Mouse (Mus musculus): ENCODE measurements around the gene Raver2. TPM values are rescaled to one million over a fixed set of nuclear protein-coding genes. Genes with fewer than 3 reads are reported as not detected.

Raver2 gene
- total RNA-seq, 2 experiments from 2014 or later, result 51.3 to 52.5 TPM

DNA sequence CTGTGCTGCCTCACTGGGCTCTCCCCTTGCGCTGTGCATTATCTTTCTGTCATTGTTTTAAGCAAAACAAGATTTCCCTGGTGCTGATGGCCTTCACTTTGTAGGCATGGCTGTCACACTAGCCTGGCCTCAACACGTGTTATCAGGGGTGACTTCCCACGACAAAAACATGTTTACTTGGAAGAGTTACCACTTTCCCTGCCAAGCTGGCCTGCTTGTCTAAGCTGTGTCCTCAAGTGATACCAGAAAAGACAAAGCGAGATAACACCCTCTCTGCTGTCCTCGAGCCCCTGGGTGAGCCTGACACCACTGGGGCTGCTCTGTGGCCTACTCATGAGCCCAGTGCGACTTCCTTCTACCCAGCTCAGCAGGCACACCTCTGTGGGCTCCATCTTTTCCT lies 107.3 kb downstream of the Raver2 start:
- no peak for DNase-seq

DNA sequence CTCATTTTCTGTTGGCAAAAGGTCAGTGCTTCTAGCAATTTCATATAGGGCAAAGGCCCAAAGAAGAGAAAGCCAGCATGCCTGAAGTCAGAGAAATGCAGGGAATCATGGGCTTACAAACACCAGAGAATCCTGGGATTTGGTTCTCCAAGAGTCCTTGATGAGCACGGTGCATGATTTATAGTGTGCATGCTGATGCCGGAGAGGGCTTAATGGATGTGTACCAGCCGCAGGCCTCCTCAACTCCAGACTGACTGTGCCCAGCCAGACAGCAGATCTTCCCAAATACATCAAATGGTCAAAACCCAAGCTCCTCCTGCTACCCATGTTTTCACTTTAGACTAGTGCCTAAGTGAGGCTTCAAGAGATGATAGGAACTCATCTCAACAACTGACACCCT lies 109.0 kb downstream of the Raver2 start:
- DNase-seq, result no peak

DNA sequence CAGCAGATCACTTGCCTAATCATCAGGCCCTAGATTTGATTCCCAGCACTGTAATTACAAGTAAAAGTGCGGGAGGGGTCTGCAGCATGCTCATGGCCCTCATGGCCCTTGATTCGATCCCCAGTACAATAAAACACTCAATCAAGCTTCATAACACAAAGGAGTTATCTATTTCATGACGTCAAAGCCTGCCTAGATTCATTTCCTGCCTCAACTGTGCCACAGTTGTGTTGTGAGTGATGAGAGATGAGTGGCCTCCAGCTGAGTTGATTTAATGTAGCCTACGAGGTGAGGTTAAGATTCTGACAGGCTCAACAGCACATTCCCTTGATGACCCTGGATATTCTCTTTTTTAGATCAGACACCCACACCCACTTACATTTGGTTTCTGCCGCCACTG lies 110.3 kb downstream of the Raver2 start:
- no peak for DNase-seq

DNA sequence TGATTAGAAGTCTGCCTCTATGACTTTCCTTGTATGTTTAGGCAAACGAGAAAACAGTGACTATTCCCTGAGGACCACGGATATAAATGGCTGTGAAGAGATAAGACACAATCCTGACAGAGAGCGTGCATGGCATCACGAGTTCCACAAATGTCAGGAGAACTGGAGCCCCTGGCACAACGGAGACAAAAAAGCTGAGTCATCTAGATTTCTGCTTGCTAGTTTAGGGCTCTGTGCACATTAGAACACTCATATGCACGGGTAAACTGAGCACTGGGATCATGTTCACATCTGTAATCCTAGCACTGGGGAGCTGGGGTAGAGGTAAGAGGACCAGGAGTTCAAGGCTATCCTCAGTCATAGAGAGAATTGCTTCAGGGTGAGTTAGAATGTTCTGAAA lies 111.1 kb downstream of the Raver2 start:
- DNase-seq, result no peak

DNA sequence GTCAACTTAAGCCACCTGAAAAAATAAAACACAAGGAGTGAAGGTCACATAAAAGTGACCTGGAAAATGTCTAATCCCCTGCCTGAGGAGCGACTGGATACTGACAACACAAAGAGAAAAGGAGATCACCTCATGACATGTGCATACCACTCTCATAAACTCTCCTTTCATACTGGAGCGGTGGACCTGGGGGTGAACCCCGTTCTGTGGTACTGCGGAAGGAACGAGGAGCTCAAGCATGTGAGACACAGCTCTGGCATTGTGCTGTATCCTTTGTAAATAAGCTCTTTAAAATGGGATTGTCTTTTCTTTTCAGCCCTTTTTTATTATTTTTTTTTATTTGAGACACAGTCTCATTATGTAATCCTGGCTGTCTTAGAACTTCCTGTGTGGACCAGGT lies 111.9 kb downstream of the Raver2 start:
- no peak for DNase-seq

DNA sequence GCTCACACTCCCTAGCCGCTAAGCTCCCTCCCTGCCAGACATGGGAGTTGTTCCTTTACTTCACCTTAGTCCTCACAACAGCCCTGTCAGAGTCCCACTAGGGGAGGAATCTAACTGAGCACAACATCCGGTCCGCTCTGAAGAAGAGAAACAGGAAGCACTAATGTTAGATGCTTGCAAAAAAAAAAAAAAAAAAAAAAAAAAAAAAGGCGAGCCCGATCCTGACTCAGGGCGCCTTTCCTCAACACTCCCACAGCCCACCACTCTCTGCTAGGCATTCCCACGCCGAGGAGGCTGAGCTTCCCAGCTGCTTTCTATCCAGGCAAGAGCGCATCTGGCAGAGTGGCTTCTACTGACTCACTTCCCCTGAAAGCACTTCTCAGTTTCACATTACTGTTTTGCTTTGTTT lies 113.8 kb downstream of the Raver2 start:
- no peak for DNase-seq

DNA sequence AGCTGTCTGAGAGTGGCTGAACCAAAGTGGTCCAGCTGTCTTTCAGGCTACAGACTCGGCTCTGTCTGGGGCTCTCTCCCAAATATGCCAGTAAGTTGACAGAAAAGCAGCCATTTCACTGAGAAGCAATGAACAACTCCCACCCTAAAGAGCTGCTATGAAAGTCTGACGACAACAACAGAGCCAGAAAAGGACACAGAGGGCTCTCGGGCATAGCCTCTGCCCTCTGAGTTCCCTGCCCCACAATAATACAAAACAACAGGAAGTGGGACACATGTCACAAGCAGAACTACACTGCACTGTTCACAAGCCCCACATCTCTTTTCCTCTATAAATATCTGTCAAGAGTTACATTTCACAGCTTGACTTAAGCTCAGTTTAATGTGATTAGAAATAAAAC lies 116.4 kb downstream of the Raver2 start:
- no peak for DNase-seq

DNA sequence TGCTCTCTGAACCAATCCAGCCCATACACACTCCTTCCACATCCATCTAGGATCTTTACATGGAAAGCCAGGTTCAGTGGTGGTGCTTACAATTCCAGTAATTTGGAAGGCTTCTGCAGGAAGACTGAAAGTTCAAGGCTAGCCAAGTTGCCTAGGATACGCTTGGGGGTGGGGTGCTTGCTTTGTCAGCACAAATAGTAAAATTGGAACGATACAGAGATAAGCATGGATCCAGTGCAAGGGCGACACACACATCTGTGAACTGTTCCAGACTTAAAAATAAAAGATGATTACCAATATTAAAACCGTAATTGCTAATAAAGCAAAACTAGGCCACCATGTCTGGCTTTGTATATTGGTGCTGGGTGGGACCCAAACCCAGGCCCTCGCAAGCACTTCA lies 117.8 kb downstream of the Raver2 start:
- DNase-seq, result no peak

DNA sequence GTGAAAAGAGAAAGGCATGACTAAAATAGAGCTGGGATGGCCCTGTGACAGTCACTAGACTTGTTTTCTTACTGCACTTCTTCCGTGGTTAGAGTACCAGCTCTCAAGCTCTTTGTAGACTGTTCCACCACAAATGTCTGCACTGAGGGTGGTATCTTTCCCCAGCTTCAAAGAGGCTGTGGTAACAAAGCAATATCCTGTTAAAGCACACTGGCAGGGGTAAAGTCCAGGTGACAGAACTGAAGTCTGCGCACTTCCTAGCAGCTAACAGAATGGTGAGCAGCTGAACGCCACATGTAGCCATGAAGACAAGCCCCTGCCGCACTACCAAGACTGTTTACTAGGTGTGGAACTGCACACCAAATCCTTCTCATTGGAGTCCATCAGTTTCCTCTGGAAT lies 118.6 kb downstream of the Raver2 start:
- DNase-seq, result no peak

DNA sequence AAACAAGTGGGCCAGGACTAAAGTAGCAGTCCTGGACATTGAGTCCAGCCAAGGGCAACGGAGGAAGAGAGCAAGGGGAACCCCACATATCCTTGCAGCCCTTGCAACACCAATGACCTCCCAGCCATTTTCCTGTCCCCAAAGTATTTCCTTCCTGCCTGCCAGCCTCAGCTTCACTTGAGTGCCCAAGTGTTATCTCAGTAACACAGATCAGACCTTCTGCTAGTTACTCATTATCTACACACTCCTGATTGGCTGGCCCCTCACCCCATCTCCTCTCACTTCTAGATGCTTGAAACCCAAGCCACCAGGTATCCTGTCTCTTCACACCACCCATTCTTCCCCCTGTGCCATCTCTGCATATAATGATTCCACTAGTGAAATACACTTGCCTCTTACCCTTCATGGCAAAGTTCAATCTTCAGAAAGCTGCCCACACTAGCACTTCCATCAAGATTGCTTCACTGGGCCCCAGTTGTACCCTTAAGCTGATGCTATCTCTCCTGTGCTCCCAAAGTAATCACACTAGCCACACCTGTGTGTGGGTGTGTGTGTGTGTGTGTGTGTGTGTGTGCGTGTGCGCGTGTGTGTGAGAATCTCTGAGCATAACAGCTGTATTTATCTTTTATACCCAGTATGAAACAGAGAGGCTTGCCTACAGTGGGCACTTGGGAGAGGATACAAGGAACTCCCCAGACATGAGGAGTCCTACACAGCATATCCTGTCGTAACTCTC lies 123.6 kb downstream of the Raver2 start:
- no peak for DNase-seq

DNA sequence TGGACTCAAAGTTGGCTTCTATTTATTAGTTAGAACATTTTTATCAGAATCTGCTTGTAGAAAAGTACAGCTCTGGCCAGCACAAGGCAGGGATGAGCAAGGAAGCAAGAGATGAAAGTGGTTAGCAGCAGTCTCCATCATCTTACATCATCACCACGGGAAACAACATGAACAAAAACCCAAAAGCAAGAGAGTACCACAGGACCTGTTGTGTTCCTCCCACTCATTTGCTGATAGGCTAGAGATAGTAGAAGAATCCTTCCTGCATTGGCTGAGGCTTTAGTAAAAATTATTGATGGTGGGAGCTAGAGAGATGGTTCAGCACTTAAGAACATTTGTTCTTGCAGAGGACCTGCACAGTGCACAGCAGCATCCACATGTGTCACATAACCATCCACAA lies 125.4 kb downstream of the Raver2 start:
- no peak for DNase-seq

DNA sequence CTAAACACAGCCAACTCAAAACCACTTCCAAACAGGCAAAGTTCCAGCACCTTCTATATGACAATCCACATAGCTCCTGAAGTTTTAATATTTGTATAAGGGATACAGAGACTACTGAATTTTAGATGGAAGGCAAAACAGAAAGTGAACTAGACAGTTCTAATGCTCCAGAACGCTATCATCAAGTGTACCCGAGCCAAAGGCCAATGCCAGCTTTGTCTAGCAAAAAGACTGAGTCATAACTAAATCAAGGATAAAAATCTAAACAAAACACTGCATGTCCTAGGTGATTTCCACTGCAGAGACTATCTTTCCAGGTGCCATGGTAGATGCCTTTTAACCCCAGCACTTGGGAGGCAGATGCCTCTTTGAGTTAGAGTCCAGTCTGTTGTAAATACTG lies 127.6 kb downstream of the Raver2 start:
- DNase-seq, result no peak

DNA sequence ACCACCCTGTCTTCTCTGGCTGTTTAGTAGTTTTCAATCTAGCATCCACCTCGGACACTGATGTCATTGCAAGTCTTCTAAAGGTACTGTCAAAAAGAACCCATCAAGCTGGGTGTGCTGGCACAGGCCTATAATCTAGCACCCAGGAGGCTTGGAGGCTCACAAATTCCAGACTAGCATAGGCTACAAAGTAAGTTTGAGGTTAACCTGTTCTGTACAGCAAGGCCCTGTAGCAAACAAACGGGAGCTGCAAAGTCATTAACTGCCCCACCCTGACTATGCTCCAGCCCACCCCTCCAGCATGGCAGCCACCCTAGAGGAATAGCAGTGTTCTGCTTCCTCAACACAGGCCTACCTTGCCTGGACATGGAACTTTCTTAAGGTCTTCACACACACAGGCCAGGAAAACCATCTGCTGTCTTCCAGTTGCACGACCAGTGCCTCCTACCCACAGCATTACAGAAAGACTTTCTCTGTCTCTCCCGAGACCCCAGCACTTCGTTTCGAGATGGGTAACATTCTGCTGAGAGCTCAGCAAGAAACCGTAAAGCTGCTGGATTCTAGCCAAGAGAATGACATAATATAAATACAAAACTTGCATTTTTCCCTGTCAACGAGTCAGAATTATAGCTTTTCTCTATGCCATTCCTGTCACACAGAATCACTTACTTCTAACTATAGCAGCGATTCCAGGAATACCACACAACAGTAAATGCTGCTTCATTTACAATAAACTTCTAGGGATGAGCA lies 128.8 kb downstream of the Raver2 start:
- DNase-seq, result no peak

DNA sequence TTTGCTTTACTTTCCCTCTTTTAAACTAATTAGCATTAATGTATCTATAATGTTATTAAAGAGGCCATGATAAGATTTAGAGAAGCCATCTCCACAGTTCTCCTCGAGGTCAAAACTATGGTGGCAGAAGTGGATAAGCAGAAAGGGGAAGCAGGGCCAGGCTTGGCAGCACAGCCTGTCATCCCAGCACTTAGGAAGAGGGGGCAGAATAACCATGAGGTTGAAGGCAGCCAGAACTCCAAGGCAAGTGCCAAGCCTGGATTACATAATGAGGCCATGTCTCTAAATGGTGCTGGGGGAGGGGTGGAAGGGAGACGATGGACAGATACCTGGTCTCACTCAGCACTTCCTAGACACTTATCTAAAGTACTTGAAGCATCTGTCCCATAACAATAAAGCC lies 129.6 kb downstream of the Raver2 start:
- DNase-seq, result peak; percentile 40 to 54

DNA sequence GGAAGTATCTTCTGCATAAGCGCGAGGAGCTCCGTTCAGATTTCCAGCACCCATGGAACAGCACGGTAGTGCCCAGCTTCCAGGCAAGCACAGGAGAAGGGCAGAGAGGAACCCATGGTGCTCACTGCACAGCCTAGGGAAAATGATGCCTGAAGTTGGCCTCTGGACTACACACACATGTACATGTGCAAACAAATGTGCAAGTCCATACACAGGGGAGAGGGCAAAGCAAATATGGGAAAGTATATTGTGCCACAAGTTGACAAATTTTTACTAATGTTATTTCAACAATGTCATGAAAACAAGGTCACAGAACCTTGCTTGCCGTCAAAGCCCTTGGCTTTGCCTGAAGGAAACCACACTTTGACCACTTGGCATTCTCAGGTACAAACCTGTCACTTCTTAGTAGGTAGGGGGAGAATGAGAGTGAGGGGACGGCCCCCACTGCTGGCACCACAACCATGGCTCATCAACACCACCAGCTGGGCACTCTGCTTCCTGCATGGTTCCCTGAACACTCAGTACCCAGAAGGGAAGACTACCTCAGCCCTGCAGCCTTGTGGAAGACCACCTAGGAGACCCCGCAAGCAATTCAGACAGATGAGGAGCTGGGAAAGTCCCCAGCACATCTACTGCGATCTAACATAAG lies 130.8 kb downstream of the Raver2 start:
- no peak for DNase-seq

Other genes starting within 250 kb of the Raver2 start
- gene Gm10577, start 48.3 kb upstream of the Raver2 start, total RNA-seq (2021), result not detected
- gene Jak1, start 196.3 kb downstream of the Raver2 start, total RNA-seq (2021), result 100 to 1,000 TPM; 123 to 126 TPM